Comparison of ENCODE assay signal across 19 mouse cellular contexts in genomic region chr4:126313202-126313601, GRCm38 (mm10). TPM values are rescaled to one million over a fixed set of nuclear protein-coding genes. Genes with fewer than 3 reads are reported as not detected.
A peak's percentile ranks its signal among the peaks of the same experiment; 100 is the strongest.
DNase-seq lines count a peak whose midpoint lies in the region; ATAC-seq lines count a peak whose summit lies in the region.
"Had no signal": no experiment of that assay in that cellular context is flagged by ENCODE, and none has a peak within 500 bp of the region (broad histone marks: within the 10 kb centered on the region; RNA-seq: fewer than 3 reads in every experiment).

No protein-coding gene starts in this region.

- no peak overlapping the region for H3K27ac ChIP-seq in heart, embryonic 13.5 days (replicated peaks)
- H3K27ac ChIP-seq in kidney, embryonic 16.5 days (ENCODE audit: low read length) = peak overlapping the region; percentile 57
- peak overlapping the region; percentile 67 for H3K27ac ChIP-seq in embryonic facial prominence, embryonic 11.5 days (replicated peaks; ENCODE audit: low read depth, low read length)
- H3K27ac ChIP-seq in embryonic facial prominence, embryonic 15.5 days (replicated peaks) = peak overlapping the region; percentile 82
- H3K27ac ChIP-seq: heart, adult 2 months; liver, embryonic 12.5 days; macrophage; midbrain, embryonic 10.5 days had no signal

- H3K9me3 ChIP-seq in heart, embryonic 13.5 days = no peaks in the 10 kb centered on the region
- no peaks in the 10 kb centered on the region for H3K9me3 ChIP-seq in kidney, embryonic 16.5 days (ENCODE audit: low read length)
- no peaks in the 10 kb centered on the region for H3K9me3 ChIP-seq in embryonic facial prominence, embryonic 11.5 days (replicated peaks; ENCODE audit: control insufficient read depth, low read length)
- no peaks in the 10 kb centered on the region for H3K9me3 ChIP-seq in embryonic facial prominence, embryonic 15.5 days (replicated peaks)
- H3K9me3 ChIP-seq: liver, embryonic 12.5 days; midbrain, embryonic 10.5 days had no signal

- no peak overlapping the region for H3K4me3 ChIP-seq in heart, embryonic 13.5 days
- H3K4me3 ChIP-seq in kidney, embryonic 16.5 days (ENCODE audit: low read length) = no peak overlapping the region
- H3K4me3 ChIP-seq in embryonic facial prominence, embryonic 11.5 days (ENCODE audit: low read depth, low read length) = no peak overlapping the region
- H3K4me3 ChIP-seq in embryonic facial prominence, embryonic 15.5 days (replicated peaks) = no peak overlapping the region
- H3K4me3 ChIP-seq: heart, adult 2 months; liver, embryonic 12.5 days; midbrain, embryonic 10.5 days had no signal

- H3K27me3 ChIP-seq in heart, embryonic 13.5 days (replicated peaks) = peaks cover 11% of the 10 kb centered on the region
- no peaks in the 10 kb centered on the region for H3K27me3 ChIP-seq in kidney, embryonic 16.5 days (ENCODE audit: insufficient read depth, low read length)
- no peaks in the 10 kb centered on the region for H3K27me3 ChIP-seq in embryonic facial prominence, embryonic 11.5 days (ENCODE audit: control insufficient read depth, insufficient read depth, low read length)
- no peaks in the 10 kb centered on the region for H3K27me3 ChIP-seq in embryonic facial prominence, embryonic 15.5 days
- H3K27me3 ChIP-seq: liver, embryonic 12.5 days had no signal

- peaks cover 35% of the 10 kb centered on the region for H3K36me3 ChIP-seq in heart, embryonic 13.5 days
- peaks cover 28% of the 10 kb centered on the region for H3K36me3 ChIP-seq in kidney, embryonic 16.5 days (ENCODE audit: insufficient read depth, low read length)
- peaks cover 16% of the 10 kb centered on the region for H3K36me3 ChIP-seq in embryonic facial prominence, embryonic 11.5 days (replicated peaks; ENCODE audit: control insufficient read depth, insufficient read depth, low read depth, low read length)
- peaks cover 32% of the 10 kb centered on the region for H3K36me3 ChIP-seq in embryonic facial prominence, embryonic 15.5 days

- 0 out of 2 replicates have a peak overlapping the region, but pooled peaks have one; percentile 13 for H3K9ac ChIP-seq in heart, embryonic 13.5 days
- H3K9ac ChIP-seq in kidney, embryonic 16.5 days (replicated peaks; ENCODE audit: low read length) = no peak overlapping the region
- peak overlapping the region; percentile 4; the same call in 1 of the 2 replicates for H3K9ac ChIP-seq in embryonic facial prominence, embryonic 11.5 days (replicated peaks; ENCODE audit: low read length)
- H3K9ac ChIP-seq in embryonic facial prominence, embryonic 15.5 days = no peak overlapping the region
- H3K9ac ChIP-seq: liver, embryonic 12.5 days had no signal

- 32% methylated on average over 5 of the region's 5 CpGs for WGBS in heart, embryonic 13.5 days
- 48% methylated on average over 5 of the region's 5 CpGs for WGBS in kidney, embryonic 16.5 days
- WGBS in embryonic facial prominence, embryonic 11.5 days = 20% methylated on average over 5 of the region's 5 CpGs
- WGBS in embryonic facial prominence, embryonic 15.5 days = 30% methylated on average over 5 of the region's 5 CpGs

- ATAC-seq in heart, embryonic 13.5 days (ENCODE audit: extremely low read depth, insufficient number of reproducible peaks, low FRiP score, low TSS enrichment) = no peak
- no peak for ATAC-seq in kidney, embryonic 16.5 days (ENCODE audit: low FRiP score, low TSS enrichment)
- no peak for ATAC-seq in embryonic facial prominence, embryonic 11.5 days (replicated peaks; ENCODE audit: insufficient number of reproducible peaks, low FRiP score, low TSS enrichment, low read depth)
- ATAC-seq in embryonic facial prominence, embryonic 15.5 days (ENCODE audit: insufficient number of reproducible peaks, low FRiP score, low TSS enrichment, low read depth) = no peak
- ATAC-seq: liver, embryonic 12.5 days had no signal

- H3K4me2 ChIP-seq in heart, embryonic 13.5 days = no peak overlapping the region
- H3K4me2 ChIP-seq in kidney, embryonic 16.5 days (replicated peaks; ENCODE audit: low read depth, low read length) = no peak overlapping the region
- H3K4me2 ChIP-seq in embryonic facial prominence, embryonic 11.5 days (ENCODE audit: low read depth, low read length) = no peak overlapping the region
- no peak overlapping the region for H3K4me2 ChIP-seq in embryonic facial prominence, embryonic 15.5 days (replicated peaks)
- H3K4me2 ChIP-seq: liver, embryonic 12.5 days had no signal

- peaks cover 35% of the 10 kb centered on the region for H3K4me1 ChIP-seq in heart, embryonic 13.5 days
- peaks cover 32% of the 10 kb centered on the region for H3K4me1 ChIP-seq in kidney, embryonic 16.5 days (ENCODE audit: insufficient read depth, low read length)
- H3K4me1 ChIP-seq in embryonic facial prominence, embryonic 11.5 days (ENCODE audit: control insufficient read depth, insufficient read depth, low read length) = peaks cover 11% of the 10 kb centered on the region
- H3K4me1 ChIP-seq in embryonic facial prominence, embryonic 15.5 days = peaks cover 47% of the 10 kb centered on the region
- H3K4me1 ChIP-seq: liver, embryonic 12.5 days had no signal

- DNase-seq in heart, postnatal 4 days = no peak
- no peak for DNase-seq in kidney, adult 9 months
- DNase-seq in embryonic facial prominence, embryonic 11.5 days (ENCODE audit: low spot score) = no peak
- DNase-seq in natural killer cell, adult 2 months (ENCODE audit: low spot score in 2 of 2) = no peak
- DNase-seq in layer of hippocampus, adult 9-10 months (ENCODE audit: low spot score) = no peak
- DNase-seq: adrenal gland, postnatal 36 days; B cell, adult 2 months; cerebellum, adult 18-20 months; cerebellum, postnatal 36 days; heart, adult 2 months; kidney, adult 11 months; lung, adult 2 months; thymus, postnatal 14 days had no signal

RNA-seq across cellular contexts. Expression of gene Adprhl2, which starts 8.3 kb away (rescaled TPM):
- 40.5 and 44.6 TPM in 2 replicates for polyA plus RNA-seq in heart, embryonic 13.5 days (2015; fragmentation: Nextera tagmentation; extraction: Ambion mirVana)
- 10 to 100 TPM; 18.7 to 19.9 TPM for total RNA-seq in heart, postnatal 4 days (2021)
- polyA plus RNA-seq in kidney, embryonic 16.5 days (2015; fragmentation: Nextera tagmentation; extraction: Ambion mirVana) = 85.3 and 91.6 TPM in 2 replicates
- 44.6 and 48.0 TPM in 2 replicates for polyA plus RNA-seq in embryonic facial prominence, embryonic 11.5 days (2014; fragmentation: Nextera tagmentation; extraction: Ambion mirVana)
- 83.5 and 89.3 TPM in 2 replicates for polyA plus RNA-seq in embryonic facial prominence, embryonic 15.5 days (2015; fragmentation: Nextera tagmentation; extraction: Ambion mirVana)

RNA-seq across cellular contexts. Expression of gene Tekt2, which starts 12.3 kb away (rescaled TPM):
- polyA plus RNA-seq in heart, embryonic 13.5 days (2015; fragmentation: Nextera tagmentation; extraction: Ambion mirVana) = 1.7 and 2.4 TPM in 2 replicates
- under 1 TPM; 0.41 to 0.61 TPM for total RNA-seq in heart, postnatal 4 days (2021)
- 3.9 and 5.5 TPM in 2 replicates for polyA plus RNA-seq in kidney, embryonic 16.5 days (2015; fragmentation: Nextera tagmentation; extraction: Ambion mirVana)
- 3.4 and 3.5 TPM in 2 replicates for polyA plus RNA-seq in embryonic facial prominence, embryonic 11.5 days (2014; fragmentation: Nextera tagmentation; extraction: Ambion mirVana)
- 18.4 and 26.5 TPM in 2 replicates for polyA plus RNA-seq in embryonic facial prominence, embryonic 15.5 days (2015; fragmentation: Nextera tagmentation; extraction: Ambion mirVana)

RNA-seq across cellular contexts. Expression of gene Col8a2, which starts 26.6 kb away (rescaled TPM):
- polyA plus RNA-seq in heart, embryonic 13.5 days (2015; fragmentation: Nextera tagmentation; extraction: Ambion mirVana) = 4.2 and 4.9 TPM in 2 replicates
- 1 to 10 TPM; 2.3 to 3.1 TPM for total RNA-seq in heart, postnatal 4 days (2021)
- polyA plus RNA-seq in kidney, embryonic 16.5 days (2015; fragmentation: Nextera tagmentation; extraction: Ambion mirVana) = 11.1 and 11.4 TPM in 2 replicates
- polyA plus RNA-seq in embryonic facial prominence, embryonic 11.5 days (2014; fragmentation: Nextera tagmentation; extraction: Ambion mirVana) = 15.7 and 18.1 TPM in 2 replicates
- polyA plus RNA-seq in embryonic facial prominence, embryonic 15.5 days (2015; fragmentation: Nextera tagmentation; extraction: Ambion mirVana) = 48.6 and 60.1 TPM in 2 replicates
- polyA plus RNA-seq: macrophage had no signal

RNA-seq across cellular contexts. Expression of gene Trappc3, which starts 51.1 kb away (rescaled TPM):
- 68.5 and 74.5 TPM in 2 replicates for polyA plus RNA-seq in heart, embryonic 13.5 days (2015; fragmentation: Nextera tagmentation; extraction: Ambion mirVana)
- total RNA-seq in heart, postnatal 4 days (2021) = 10 to 100 TPM; 50.7 to 54.3 TPM
- polyA plus RNA-seq in kidney, embryonic 16.5 days (2015; fragmentation: Nextera tagmentation; extraction: Ambion mirVana) = 113 and 120 TPM in 2 replicates
- polyA plus RNA-seq in embryonic facial prominence, embryonic 11.5 days (2014; fragmentation: Nextera tagmentation; extraction: Ambion mirVana) = 33.8 and 36.7 TPM in 2 replicates
- polyA plus RNA-seq in embryonic facial prominence, embryonic 15.5 days (2015; fragmentation: Nextera tagmentation; extraction: Ambion mirVana) = 124 and 132 TPM in 2 replicates

RNA-seq across cellular contexts. Expression of gene Map7d1, which starts 57.1 kb away (rescaled TPM):
- 36.7 and 37.1 TPM in 2 replicates for polyA plus RNA-seq in heart, embryonic 13.5 days (2015; fragmentation: Nextera tagmentation; extraction: Ambion mirVana)
- total RNA-seq in heart, postnatal 4 days (2021) = 100 to 1,000 TPM; 182 to 197 TPM
- polyA plus RNA-seq in kidney, embryonic 16.5 days (2015; fragmentation: Nextera tagmentation; extraction: Ambion mirVana) = 31.5 and 32.2 TPM in 2 replicates
- polyA plus RNA-seq in embryonic facial prominence, embryonic 11.5 days (2014; fragmentation: Nextera tagmentation; extraction: Ambion mirVana) = 47.0 and 54.1 TPM in 2 replicates
- polyA plus RNA-seq in embryonic facial prominence, embryonic 15.5 days (2015; fragmentation: Nextera tagmentation; extraction: Ambion mirVana) = 59.9 and 60.4 TPM in 2 replicates

Comparison
In these comparisons a context has a peak if more than half of its experiments do, and no peak if none do; other contexts are left out.
1. H3K9ac ChIP-seq: peak in heart, embryonic 13.5 days (single experiment) and embryonic facial prominence, embryonic 11.5 days (single experiment); none in kidney, embryonic 16.5 days (single experiment) and embryonic facial prominence, embryonic 15.5 days (single experiment).